Comparison of ENCODE assay signal across 26 mouse cellular contexts in genomic region chr12:100781428-100782120, GRCm38 (mm10). TPM values are rescaled to one million over a fixed set of nuclear protein-coding genes. Genes with fewer than 3 reads are reported as not detected.
DNase-seq lines count a peak whose midpoint lies in the region; ATAC-seq and TF ChIP-seq lines count a peak whose summit lies in the region.
"Had no signal": no experiment of that assay in that cellular context is flagged by ENCODE, and none has a peak within 500 bp of the region (broad histone marks: within the 10 kb centered on the region; RNA-seq: fewer than 3 reads in every experiment).

No protein-coding gene starts in this region.

- no peak for TF ChIP-seq CTCF in layer of hippocampus, adult 2 months (conservative IDR thresholded peaks at IDR 0.05)

- no peak overlapping the region for H3K4me3 ChIP-seq in forebrain, embryonic 16.5 days (replicated peaks; ENCODE audit: low read length)
- no peak overlapping the region for H3K4me3 ChIP-seq in forebrain, embryonic 12.5 days (replicated peaks)
- H3K4me3 ChIP-seq in layer of hippocampus, adult 2 months = no peak overlapping the region
- H3K4me3 ChIP-seq: embryonic facial prominence, embryonic 12.5 days; embryonic facial prominence, embryonic 15.5 days; gastrocnemius, adult 2 months; heart, embryonic 10.5 days; heart, embryonic 13.5 days had no signal

- H3K4me2 ChIP-seq in forebrain, embryonic 16.5 days (ENCODE audit: low read length) = no peak overlapping the region
- H3K4me2 ChIP-seq in forebrain, embryonic 12.5 days = no peak overlapping the region
- H3K4me2 ChIP-seq: embryonic facial prominence, embryonic 12.5 days; embryonic facial prominence, embryonic 15.5 days; heart, embryonic 13.5 days; hindbrain, embryonic 14.5 days had no signal

- DNase-seq in layer of hippocampus, adult 2 months (ENCODE audit: low spot score in 2 of 2) = no peak
- no peak for DNase-seq in layer of hippocampus, adult 11-12 months (ENCODE audit: low spot score)
- DNase-seq in brain, adult 2 months (ENCODE audit: low read depth, low spot score) = peak; percentile 37
- DNase-seq: adrenal gland, postnatal 10 days; adrenal gland, postnatal 36 days; cerebellum, adult 2 months; cerebellum, adult 9-11 months; cerebellum, postnatal 25 days; gastrocnemius, adult 2 months; gastrocnemius, postnatal 14 days; heart, adult 18-20 months; heart, postnatal 14 days; kidney, adult 18-20 months; kidney, adult 9 months had no signal

- H3K27ac ChIP-seq in forebrain, embryonic 16.5 days (ENCODE audit: low read length) = peak overlapping the region; percentile 73
- no peak overlapping the region for H3K27ac ChIP-seq in forebrain, embryonic 12.5 days
- H3K27ac ChIP-seq in layer of hippocampus, adult 2 months = peak overlapping the region; percentile 74
- H3K27ac ChIP-seq: embryonic facial prominence, embryonic 12.5 days; embryonic facial prominence, embryonic 15.5 days; gastrocnemius, adult 2 months; heart, embryonic 10.5 days; heart, embryonic 13.5 days; hindbrain, embryonic 14.5 days; hindbrain, postnatal 0 days had no signal

- H3K36me3 ChIP-seq in forebrain, embryonic 16.5 days (ENCODE audit: control insufficient read depth, insufficient read depth) = no peaks in the 10 kb centered on the region
- H3K36me3 ChIP-seq in forebrain, embryonic 12.5 days (replicated peaks) = no peaks in the 10 kb centered on the region
- H3K36me3 ChIP-seq: embryonic facial prominence, embryonic 12.5 days; embryonic facial prominence, embryonic 15.5 days; heart, embryonic 10.5 days; heart, embryonic 13.5 days had no signal

- H3K4me1 ChIP-seq in forebrain, embryonic 16.5 days (replicated peaks; ENCODE audit: control insufficient read depth, insufficient read depth, low read length) = peaks cover 23% of the 10 kb centered on the region
- no peaks in the 10 kb centered on the region; the same call in 1 of the 2 replicates for H3K4me1 ChIP-seq in forebrain, embryonic 12.5 days

- no peaks in the 10 kb centered on the region for H3K9me3 ChIP-seq in forebrain, embryonic 16.5 days (ENCODE audit: control insufficient read depth, low read length)
- no peaks in the 10 kb centered on the region for H3K9me3 ChIP-seq in forebrain, embryonic 12.5 days
- H3K9me3 ChIP-seq: embryonic facial prominence, embryonic 12.5 days; embryonic facial prominence, embryonic 15.5 days; heart, embryonic 10.5 days; heart, embryonic 13.5 days had no signal

- 77% methylated on average over 13 of the region's 13 CpGs for WGBS in forebrain, embryonic 16.5 days
- 89% methylated on average over 13 of the region's 13 CpGs for WGBS in forebrain, embryonic 12.5 days

- no peak for ATAC-seq in forebrain, embryonic 16.5 days
- ATAC-seq in forebrain, embryonic 12.5 days (ENCODE audit: low FRiP score) = no peak
- ATAC-seq in megakaryocyte-erythroid progenitor cell, adult 5-6 weeks (replicated peaks; ENCODE audit: low FRiP score, low TSS enrichment, poor library complexity, severe bottlenecking) = no peak
- ATAC-seq: CD4-positive, CD25-positive, alpha-beta regulatory T cell, adult 4 months; hindbrain, postnatal 0 days; inflammation-experienced regulatory T-cells, adult 6 months; intestine, embryonic 16.5 days had no signal

- no peak overlapping the region for H3K9ac ChIP-seq in forebrain, embryonic 16.5 days (replicated peaks; ENCODE audit: low read depth, low read length)
- no peak overlapping the region for H3K9ac ChIP-seq in forebrain, embryonic 12.5 days
- H3K9ac ChIP-seq: embryonic facial prominence, embryonic 12.5 days; embryonic facial prominence, embryonic 15.5 days; heart, embryonic 13.5 days; hindbrain, embryonic 14.5 days had no signal

- H3K27me3 ChIP-seq in forebrain, embryonic 16.5 days (replicated peaks; ENCODE audit: control insufficient read depth, insufficient read depth, low read length) = no peaks in the 10 kb centered on the region
- no peaks in the 10 kb centered on the region for H3K27me3 ChIP-seq in forebrain, embryonic 12.5 days
- H3K27me3 ChIP-seq: embryonic facial prominence, embryonic 12.5 days; embryonic facial prominence, embryonic 15.5 days; heart, embryonic 13.5 days had no signal

RNA-seq across cellular contexts. Expression of gene Dglucy, which starts 2.7 kb away (rescaled TPM):
- polyA plus RNA-seq in forebrain, embryonic 16.5 days (2015; fragmentation: Nextera tagmentation; extraction: Ambion mirVana) = 3.0 and 3.3 TPM in 2 replicates
- 1.4 and 2.7 TPM in 2 replicates for polyA plus RNA-seq in forebrain, embryonic 12.5 days (2016; fragmentation: Nextera tagmentation; extraction: Ambion mirVana)
- 1 to 10 TPM; 6.1 to 8.3 TPM for total RNA-seq in layer of hippocampus, adult 2 months (2021)
- 1.2 and 4.7 TPM in 2 replicates for total RNA-seq in megakaryocyte-erythroid progenitor cell, adult 5-6 weeks (2014; fragmentation: Nextera tagmentation)
- 2.9 and 7.4 TPM in 2 replicates for total RNA-seq in megakaryocyte-erythroid progenitor cell, adult 5-6 weeks (2017)

RNA-seq across cellular contexts. Expression of gene Rps6ka5, which starts 54.8 kb away (rescaled TPM):
- polyA plus RNA-seq in forebrain, embryonic 16.5 days (2015; fragmentation: Nextera tagmentation; extraction: Ambion mirVana) = 14.4 and 18.2 TPM in 2 replicates
- polyA plus RNA-seq in forebrain, embryonic 12.5 days (2016; fragmentation: Nextera tagmentation; extraction: Ambion mirVana) = 6.4 and 6.5 TPM in 2 replicates
- total RNA-seq in layer of hippocampus, adult 2 months (2021) = 10 to 100 TPM; 25.7 to 26.0 TPM
- total RNA-seq in megakaryocyte-erythroid progenitor cell, adult 5-6 weeks (2014; fragmentation: Nextera tagmentation) = 11.5 and 17.8 TPM in 2 replicates
- 20.8 and 33.6 TPM in 2 replicates for total RNA-seq in megakaryocyte-erythroid progenitor cell, adult 5-6 weeks (2017)
